In the genomic region with DNA sequence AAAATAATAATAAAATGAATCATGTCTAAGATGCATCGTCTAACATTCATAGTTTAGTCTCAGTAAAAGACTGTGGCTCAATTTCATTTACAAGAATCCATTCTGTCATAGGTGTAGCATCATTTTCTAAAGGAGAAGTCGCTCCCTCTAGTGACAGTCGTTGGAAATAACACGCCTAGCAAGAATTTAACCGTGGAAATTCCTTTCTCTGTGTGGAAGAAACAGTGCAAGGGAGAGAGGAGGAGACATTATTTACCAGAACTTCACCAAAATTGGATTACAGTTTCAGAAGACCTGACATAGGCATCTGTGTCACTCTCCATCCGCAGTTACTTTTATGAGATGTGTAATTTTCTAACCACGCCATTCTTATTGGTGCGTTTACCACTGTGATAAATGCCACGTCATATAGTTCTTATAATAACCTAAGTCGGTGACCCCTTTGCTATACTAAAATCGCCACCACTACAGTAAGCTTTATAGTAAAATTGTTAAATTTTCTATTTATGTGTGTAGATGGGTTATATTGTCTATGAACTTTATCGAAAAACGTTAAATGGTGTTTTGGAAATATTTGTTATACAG, we compare ENCODE assay signal across 8 mouse cellular contexts. TPM values are rescaled to one million over a fixed set of nuclear protein-coding genes. Genes with fewer than 3 reads are reported as not detected.
DNase-seq lines count a peak whose midpoint lies in the region; ATAC-seq and TF ChIP-seq lines count a peak whose summit lies in the region.

No protein-coding gene starts in this region.

- H3K9ac ChIP-seq in limb, embryonic 15.5 days = no peak overlapping the region
- no peak overlapping the region for H3K9ac ChIP-seq in midbrain, embryonic 16.5 days (ENCODE audit: low read depth, low read length)

- no peak for ATAC-seq in limb, embryonic 15.5 days (ENCODE audit: insufficient number of reproducible peaks, low FRiP score, low TSS enrichment, low read depth)
- peak; percentile 25 for ATAC-seq in midbrain, embryonic 16.5 days

- H3K4me1 ChIP-seq in spleen, adult 2 months (ENCODE audit: control insufficient read depth, insufficient read depth, insufficient read length) = peaks cover 6% of the 10 kb centered on the region
- peaks cover 21% of the 10 kb centered on the region for H3K4me1 ChIP-seq in limb, embryonic 15.5 days
- H3K4me1 ChIP-seq in midbrain, embryonic 16.5 days (ENCODE audit: control insufficient read depth, insufficient read depth, low read length) = peaks cover 18% of the 10 kb centered on the region

- TF ChIP-seq CTCF in spleen, adult 2 months (IDR thresholded peaks at IDR 0.05; ENCODE audit: extremely low read depth, insufficient read depth, insufficient read length, insufficient replicate concordance) = no peak

- DNase-seq in spleen, adult 2 months (ENCODE audit: low read depth in 1 of 2, low spot score in 2 of 2) = peak in 1 of 2 experiments; percentile 49
- no peak for DNase-seq in spleen, adult 18-20 months
- DNase-seq in cerebellum, adult 8-10 months = peak; percentile 56
- peak; percentile 52 to 79 for DNase-seq in frontal cortex, postnatal 36 days (ENCODE audit: low spot score in 2 of 2)
- peak; percentile 48 for DNase-seq in kidney, adult 11 months
- peak; percentile 32 for DNase-seq in yolk sac, embryonic 10.5 days (ENCODE audit: low spot score)

- H3K4me3 ChIP-seq in spleen, adult 2 months (ENCODE audit: extremely low read depth, insufficient read depth, insufficient read length) = peak overlapping the region; percentile 42
- H3K4me3 ChIP-seq in limb, embryonic 15.5 days = peak overlapping the region; percentile 23
- peak overlapping the region; percentile 30; the same call in 1 of the 2 replicates for H3K4me3 ChIP-seq in midbrain, embryonic 16.5 days (ENCODE audit: low read depth, low read length)

- H3K36me3 ChIP-seq in spleen, adult 2 months (ENCODE audit: control insufficient read depth, insufficient read depth, low read length) = no peaks in the 10 kb centered on the region
- no peaks in the 10 kb centered on the region for H3K36me3 ChIP-seq in limb, embryonic 15.5 days
- H3K36me3 ChIP-seq in midbrain, embryonic 16.5 days (ENCODE audit: control insufficient read depth, insufficient read depth, low read length) = no peaks in the 10 kb centered on the region

- no peak for TF ChIP-seq POLR2A in spleen, adult 2 months (IDR thresholded peaks at IDR 0.05; ENCODE audit: low read depth, low read length)

- no peaks in the 10 kb centered on the region for H3K9me3 ChIP-seq in limb, embryonic 15.5 days
- no peaks in the 10 kb centered on the region for H3K9me3 ChIP-seq in midbrain, embryonic 16.5 days (replicated peaks; ENCODE audit: control insufficient read depth, low read length, poor library complexity, severe bottlenecking)

- no peaks in the 10 kb centered on the region for H3K27me3 ChIP-seq in spleen, adult 2 months (ENCODE audit: control insufficient read depth, insufficient read depth, low read length)
- no peaks in the 10 kb centered on the region for H3K27me3 ChIP-seq in limb, embryonic 15.5 days
- H3K27me3 ChIP-seq in midbrain, embryonic 16.5 days (ENCODE audit: control insufficient read depth, insufficient read depth, low read depth, low read length) = no peaks in the 10 kb centered on the region

- WGBS in spleen, adult 2 months = 12% methylated on average over 13 of the region's 13 CpGs
- 23% methylated on average over 13 of the region's 13 CpGs for WGBS in limb, embryonic 15.5 days
- WGBS in midbrain, embryonic 16.5 days = 26% methylated on average over 13 of the region's 13 CpGs

- H3K27ac ChIP-seq in spleen, adult 2 months (ENCODE audit: insufficient read depth, low read length) = no peak overlapping the region
- no peak overlapping the region for H3K27ac ChIP-seq in limb, embryonic 15.5 days
- peak overlapping the region; percentile 70 for H3K27ac ChIP-seq in midbrain, embryonic 16.5 days (ENCODE audit: low read length)

- H3K4me2 ChIP-seq in limb, embryonic 15.5 days = peak overlapping the region; percentile 43
- H3K4me2 ChIP-seq in midbrain, embryonic 16.5 days (ENCODE audit: low read length) = peak overlapping the region; percentile 61

RNA-seq across cellular contexts. Expression of a gene that starts 1.3 kb away (rescaled TPM):
- 19.5 and 24.6 TPM in 2 replicates for polyA plus RNA-seq in spleen, adult 2 months (2012; rRNA removed)
- polyA plus RNA-seq in limb, embryonic 15.5 days (2015; fragmentation: Nextera tagmentation; extraction: Ambion mirVana) = 81.0 and 83.2 TPM in 2 replicates
- 128 and 149 TPM in 2 replicates for polyA plus RNA-seq in midbrain, embryonic 16.5 days (2015; fragmentation: Nextera tagmentation; extraction: Ambion mirVana)

RNA-seq across cellular contexts. Expression of a gene that starts 16.6 kb away (rescaled TPM):
- polyA plus RNA-seq in spleen, adult 2 months (2012; rRNA removed) = 4.0 TPM in 2 replicates
- polyA plus RNA-seq in limb, embryonic 15.5 days (2015; fragmentation: Nextera tagmentation; extraction: Ambion mirVana) = 15.3 and 17.0 TPM in 2 replicates
- polyA plus RNA-seq in midbrain, embryonic 16.5 days (2015; fragmentation: Nextera tagmentation; extraction: Ambion mirVana) = 406 and 423 TPM in 2 replicates

Comparison
In these comparisons a context has a peak if more than half of its experiments do, and no peak if none do; other contexts are left out.
1. DNase-seq: peak in cerebellum, adult 8-10 months (single experiment), frontal cortex, postnatal 36 days (2 of 2), kidney, adult 11 months (single experiment) and yolk sac, embryonic 10.5 days (single experiment); none in spleen, adult 18-20 months (0 of 2).
2. RNA of a gene that starts 16.6 kb away (polyA plus RNA-seq): 406 to 423 TPM in midbrain, embryonic 16.5 days; 15.3 to 17.0 TPM in limb, embryonic 15.5 days and 4.0 TPM in spleen, adult 2 months; every median in the first group is over 10 times any median in the second.
3. Peak in every context shown above with its lines, with median percentiles within 50 percentile points of each other: H3K4me3 ChIP-seq.